Mouse (Mus musculus) stomach, postnatal 0 days (tissue): ENCODE results near the gene Lmntd1. TPM values are rescaled to one million over a fixed set of nuclear protein-coding genes. Genes with fewer than 3 reads are reported as not detected.

Source experiments
- ATAC-seq: fragments of 200-750 bp; cut with Nextera tagmentation; 2 replicates; pipeline ENCODE4 v1.8.0; 2017; ENCODE audit not compliant: low FRiP score, low TSS enrichment
- DNase-seq: peaks from one replicate; pipeline ENCODE4 v3.0.0-alpha.2; 2016; ENCODE audit warnings: low spot score
- H3K27ac ChIP-seq: fragments of 300-500 bp; sonication (generic); replicated peaks from 2 replicates; pipeline ENCODE4 v1.5.1; 2014; ENCODE audit warnings: mild to moderate bottlenecking, control low read depth
- H3K27me3 ChIP-seq: fragments of 300-500 bp; sonication (generic); 2 replicates; pipeline ENCODE4 v1.6.1; 2014; ENCODE audit warnings: low read length; ENCODE audit not compliant: control insufficient read depth, insufficient read depth
- H3K36me3 ChIP-seq: fragments of 300-500 bp; sonication (generic); 2 replicates; pipeline ENCODE4 v1.6.1; 2014; ENCODE audit warnings: low read length, mixed read lengths; ENCODE audit not compliant: control insufficient read depth, insufficient read depth
- H3K4me1 ChIP-seq: fragments of 300-500 bp; sonication (generic); replicated peaks from 2 replicates; pipeline ENCODE4 v1.6.1; 2014; ENCODE audit warnings: antibody characterized with exemption; ENCODE audit not compliant: control insufficient read depth, insufficient read depth
- H3K4me2 ChIP-seq: fragments of 300-500 bp; sonication (generic); replicated peaks from 2 replicates; pipeline ENCODE4 v1.6.1; 2014; ENCODE audit warnings: low read depth, mild to moderate bottlenecking, control low read depth, moderate library complexity
- H3K4me3 ChIP-seq: fragments of 300-500 bp; sonication (generic); 2 replicates; pipeline ENCODE4 v1.5.1; 2014; ENCODE audit warnings: low read depth, low read length, control low read depth
- H3K9ac ChIP-seq: fragments of 300-500 bp; sonication (generic); 2 replicates; pipeline ENCODE4 v1.6.1; 2014; ENCODE audit warnings: mild to moderate bottlenecking, low read length, control low read depth, mixed read lengths
- H3K9me3 ChIP-seq: fragments of 300-500 bp; sonication (generic); 2 replicates; pipeline ENCODE4 v1.6.1; 2016; ENCODE audit warnings: low read length; ENCODE audit not compliant: control insufficient read depth
- CTCF ChIP-seq: IDR thresholded peaks from 2 replicates; pipeline ENCODE4 v1.5.1; 2016; ENCODE audit warnings: antibody characterized with exemption, low read depth, mild to moderate bottlenecking, moderate library complexity
- EP300 ChIP-seq: optimal IDR thresholded peaks from 2 replicates; pipeline ENCODE3; 2016; ENCODE audit warnings: antibody characterized with exemption
- WGBS: fragments of 180-500 bp; shearing (Covaris S2); extraction: QIAGEN DNeasy Blood & Tissue Kit; methylation state at CpG from one replicate; pipeline ENCODE4 v1.1.7; 2014; 5-methylcytosine and 5-hydroxymethylcytosine counted together
- polyA plus RNA-seq: library from polyadenylated mRNA; unstranded; fragments of >200 nt; fragmentation: Nextera tagmentation; extraction: Ambion mirVana; gene quantifications from 2 replicates; pipeline ENCODE4 v1.2.1, GENCODE M21; 2015

The Lmntd1 gene
- polyA plus RNA-seq, 1 experiment from 2014 or later = 0.16 TPM

DNA sequence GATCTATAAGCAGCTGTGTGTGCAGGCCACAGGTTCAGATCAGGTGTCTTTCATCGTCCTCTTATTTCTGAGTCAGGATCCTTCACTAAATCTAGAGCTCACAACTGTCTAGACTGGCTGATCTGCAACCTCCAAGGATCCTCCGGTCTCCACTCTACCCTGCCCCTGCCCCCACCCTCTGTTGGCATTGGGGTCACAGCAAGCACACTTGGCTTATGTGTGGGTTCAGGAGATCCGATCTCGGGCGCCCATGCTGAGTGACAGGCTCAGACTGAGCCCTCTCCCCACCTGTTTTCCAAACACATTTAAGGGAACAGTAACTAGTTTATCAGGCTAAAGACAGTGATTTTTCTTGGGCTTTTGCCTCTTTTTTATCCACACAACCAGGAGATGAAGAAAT, 39.5 kb upstream of the Lmntd1 start:
- WGBS = 65% methylated on average over 5 of the region's 5 CpGs
- H3K36me3 ChIP-seq = no peaks in the 10 kb centered on the region
- H3K4me3 ChIP-seq = no peak overlapping the region
- DNase-seq (no peak), ATAC-seq (no peak)
- no peak overlapping the region for H3K27ac ChIP-seq
- no peaks in the 10 kb centered on the region for H3K9me3 ChIP-seq
- H3K27me3 ChIP-seq = no peaks in the 10 kb centered on the region
- no peak overlapping the region for H3K4me2 ChIP-seq
- no peaks in the 10 kb centered on the region for H3K4me1 ChIP-seq
- no peak overlapping the region for H3K9ac ChIP-seq
- TF ChIP-seq EP300 = no peak
- TF ChIP-seq CTCF = no peak

DNA sequence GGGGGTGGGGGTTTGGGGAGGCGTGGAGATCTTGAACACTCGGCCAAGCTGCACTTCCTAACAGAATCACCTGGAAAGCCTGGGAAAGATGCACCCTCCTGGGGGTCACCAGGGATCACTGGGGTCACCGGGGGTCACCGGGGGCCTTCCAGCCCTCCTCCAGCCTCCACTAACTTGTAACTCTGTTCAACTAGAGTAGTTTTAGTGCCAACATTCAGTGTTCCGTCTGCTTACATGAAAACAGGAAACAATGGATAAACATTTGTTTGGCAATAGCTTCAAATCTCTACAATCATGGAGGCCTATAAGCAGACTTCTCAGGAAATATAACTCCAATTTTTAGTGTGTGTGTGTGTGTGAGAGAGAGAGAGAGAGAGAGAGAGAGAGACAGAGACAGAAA, 38.9 kb upstream of the Lmntd1 start:
- Histone ChIP-seq H3K36me3 (no peaks in the 10 kb centered on the region), H3K9me3 (no peaks in the 10 kb centered on the region), H3K4me3 (no peak overlapping the region), H3K27ac (no peak overlapping the region), H3K9ac (no peak overlapping the region), H3K27me3 (no peaks in the 10 kb centered on the region), H3K4me1 (no peaks in the 10 kb centered on the region), H3K4me2 (no peak overlapping the region)
- 72% methylated on average over 5 of the region's 5 CpGs for WGBS
- TF ChIP-seq EP300 (no peak), CTCF (no peak)
- ATAC-seq (no peak), DNase-seq (no peak)

DNA sequence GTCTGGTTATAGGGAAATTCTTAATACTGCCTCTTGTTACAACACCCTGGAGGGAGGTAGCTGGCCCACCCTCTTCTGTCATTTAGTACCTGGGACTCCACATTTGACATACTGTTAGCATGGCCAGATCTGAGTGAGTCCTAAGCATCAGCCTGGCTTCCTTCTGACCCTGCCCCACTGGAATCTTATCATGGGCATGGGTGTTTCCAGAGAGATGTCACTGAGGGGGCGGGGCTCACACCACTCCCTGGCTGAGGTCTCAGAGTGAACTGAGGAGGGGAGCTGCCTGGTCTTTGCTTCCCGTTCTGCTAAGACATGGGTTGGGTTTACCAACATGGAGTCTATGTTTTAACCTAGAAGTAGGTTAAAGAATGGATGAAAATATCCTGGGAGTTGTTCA, 37.9 kb upstream of the Lmntd1 start:
- 76% methylated on average over 2 of the region's 2 CpGs for WGBS
- H3K4me3 ChIP-seq = no peak overlapping the region
- no peak overlapping the region for H3K9ac ChIP-seq
- ATAC-seq (no peak), DNase-seq (no peak)
- H3K27me3 ChIP-seq = no peaks in the 10 kb centered on the region
- H3K4me2 ChIP-seq = no peak overlapping the region
- no peaks in the 10 kb centered on the region for H3K4me1 ChIP-seq
- H3K36me3 ChIP-seq = no peaks in the 10 kb centered on the region
- no peaks in the 10 kb centered on the region for H3K9me3 ChIP-seq
- H3K27ac ChIP-seq = no peak overlapping the region
- TF ChIP-seq EP300 (no peak), CTCF (no peak)

DNA sequence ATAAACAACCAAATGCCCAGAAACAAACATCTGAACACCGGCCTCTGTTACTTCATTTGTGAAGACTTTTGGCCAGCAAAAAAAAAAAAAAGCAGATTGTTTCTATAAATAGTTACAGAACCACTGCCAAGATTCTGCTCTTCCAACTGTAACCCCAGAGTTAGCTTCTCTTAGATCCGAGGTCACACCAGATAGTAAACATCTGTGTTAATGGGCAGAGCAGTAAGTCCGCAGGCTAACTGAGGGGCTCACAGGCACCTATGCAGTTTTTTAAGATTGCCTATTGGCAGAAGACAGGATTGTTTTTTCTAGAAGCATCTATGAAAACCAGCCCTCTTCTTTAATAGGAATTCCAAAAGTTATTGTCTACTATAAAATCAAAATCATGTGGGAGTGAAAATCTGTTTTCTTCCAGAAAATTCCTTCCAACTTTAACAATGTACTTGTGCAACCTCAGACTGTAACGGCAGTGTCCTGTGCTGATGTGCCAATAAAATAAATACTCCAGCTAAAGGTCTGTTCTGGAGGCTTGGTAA, 26.9 kb upstream of the Lmntd1 start:
- Histone ChIP-seq H3K4me3 (no peak overlapping the region), H3K4me2 (no peak overlapping the region), H3K27ac (no peak overlapping the region), H3K9me3 (no peaks in the 10 kb centered on the region), H3K36me3 (no peaks in the 10 kb centered on the region), H3K4me1 (no peaks in the 10 kb centered on the region), H3K9ac (no peak overlapping the region), H3K27me3 (no peaks in the 10 kb centered on the region)
- DNase-seq (no peak), ATAC-seq (no peak)
- 37% methylated on average over 4 of the region's 4 CpGs for WGBS
- TF ChIP-seq CTCF (no peak), EP300 (no peak)

DNA sequence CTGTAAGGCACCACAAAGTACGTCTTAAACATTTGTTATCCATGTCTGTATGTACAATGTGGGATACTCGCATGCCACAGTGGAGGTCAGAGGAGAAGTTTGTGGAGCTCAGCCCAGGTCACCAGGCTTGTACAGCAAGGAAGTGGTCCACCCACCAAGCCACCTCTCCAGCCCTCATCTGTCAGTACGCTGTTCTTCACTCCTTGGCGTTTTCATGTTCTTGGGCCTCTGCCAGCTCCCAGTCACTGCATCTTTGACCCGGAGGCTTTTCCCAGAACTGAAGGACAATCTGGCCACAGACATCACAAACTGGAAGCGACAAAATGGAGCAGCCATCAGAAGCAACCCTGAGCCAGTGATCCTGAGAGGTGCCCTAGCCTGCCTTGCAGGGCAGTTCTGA, 24.1 kb upstream of the Lmntd1 start:
- ATAC-seq (no peak), DNase-seq (no peak)
- Histone ChIP-seq H3K4me2 (no peak overlapping the region), H3K4me1 (no peaks in the 10 kb centered on the region), H3K27ac (no peak overlapping the region), H3K9ac (no peak overlapping the region), H3K36me3 (no peaks in the 10 kb centered on the region), H3K27me3 (no peaks in the 10 kb centered on the region), H3K9me3 (no peaks in the 10 kb centered on the region), H3K4me3 (no peak overlapping the region)
- TF ChIP-seq EP300 = no peak
- TF ChIP-seq CTCF = no peak
- 53% methylated on average over 6 of the region's 6 CpGs for WGBS

DNA sequence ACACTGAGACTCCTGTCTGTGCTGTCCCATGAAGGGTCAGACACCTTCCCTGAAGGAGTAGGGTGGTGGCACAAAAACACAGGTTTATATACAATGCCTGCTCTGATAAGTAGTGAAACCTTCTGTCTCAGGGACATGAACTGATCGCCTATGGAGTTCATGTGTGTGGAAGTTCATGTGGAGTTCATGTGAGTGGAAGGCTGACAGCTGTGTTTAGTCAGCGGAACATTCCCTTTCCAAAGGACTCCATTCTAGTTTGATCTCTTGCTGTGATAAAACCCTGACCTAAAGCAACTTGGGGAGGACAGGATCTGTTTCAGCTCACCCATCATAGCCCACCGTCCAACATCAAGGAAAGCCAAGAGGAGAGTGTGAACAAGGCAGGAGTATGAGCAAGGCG, 22.6 kb upstream of the Lmntd1 start:
- WGBS = 55% methylated on average over 4 of the region's 4 CpGs
- Histone ChIP-seq H3K27ac (no peak overlapping the region), H3K4me1 (no peaks in the 10 kb centered on the region), H3K4me3 (no peak overlapping the region), H3K9me3 (no peaks in the 10 kb centered on the region), H3K27me3 (no peaks in the 10 kb centered on the region), H3K36me3 (no peaks in the 10 kb centered on the region), H3K9ac (no peak overlapping the region), H3K4me2 (no peak overlapping the region)
- TF ChIP-seq CTCF (no peak), EP300 (no peak)
- DNase-seq (no peak), ATAC-seq (no peak)
